Mouse (Mus musculus): ENCODE measurements around the gene Ppp2r2d. TPM values are rescaled to one million over a fixed set of nuclear protein-coding genes. Genes with fewer than 3 reads are reported as not detected.

Gene Ppp2r2d
- polyA plus RNA-seq, 1 experiment from 2014 or later, result 36.7 TPM

DNA sequence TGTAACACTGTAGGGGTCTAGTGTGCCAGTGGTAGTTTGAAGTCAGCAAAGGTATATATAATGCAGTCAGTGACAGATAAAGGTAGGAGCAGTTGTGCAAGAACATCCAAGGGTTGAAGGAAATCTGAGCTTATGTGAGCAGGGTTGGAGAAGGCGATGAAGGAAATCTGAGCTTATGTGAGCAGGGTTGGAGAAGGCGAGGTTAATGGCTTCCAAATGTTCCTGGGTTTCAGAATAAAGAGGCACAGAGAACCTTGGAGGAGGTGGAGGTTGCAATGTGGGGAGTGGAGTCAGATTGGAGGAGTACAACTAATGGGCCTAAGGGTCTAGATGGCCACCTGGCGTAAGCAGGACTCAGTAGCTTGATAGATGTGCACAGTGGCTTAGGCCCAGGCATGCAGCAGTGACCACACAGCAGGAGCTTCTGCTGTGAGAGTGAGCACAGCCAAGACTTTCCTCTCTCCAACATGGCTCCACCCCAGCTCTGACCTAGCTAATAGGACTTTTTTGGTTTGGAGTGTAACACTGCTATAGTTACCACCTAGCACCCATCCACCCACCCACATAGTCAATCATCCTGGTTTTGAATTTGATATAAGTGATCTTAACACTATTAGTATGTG is 18.2 kb downstream of the Ppp2r2d start:
- Histone ChIP-seq H3K9ac (no peak overlapping the region), H3K27ac (ENCODE audit: poor library complexity, severe bottlenecking) (no peak overlapping the region), H3K4me3 (no peak overlapping the region), H3K4me1 (replicated peaks) (peaks cover 9% of the 10 kb centered on the region; the same call in 1 of the 2 replicates), H3K27me3 (replicated peaks) (no peaks in the 10 kb centered on the region), H3K4me2 (no peak overlapping the region), H3K36me3 (peaks cover 23% of the 10 kb centered on the region), H3K9me3 (replicated peaks) (no peaks in the 10 kb centered on the region)
- no peak for ATAC-seq (ENCODE audit: insufficient number of reproducible peaks, low FRiP score)
- WGBS, result 92% methylated on average over 3 of the region's 3 CpGs

DNA sequence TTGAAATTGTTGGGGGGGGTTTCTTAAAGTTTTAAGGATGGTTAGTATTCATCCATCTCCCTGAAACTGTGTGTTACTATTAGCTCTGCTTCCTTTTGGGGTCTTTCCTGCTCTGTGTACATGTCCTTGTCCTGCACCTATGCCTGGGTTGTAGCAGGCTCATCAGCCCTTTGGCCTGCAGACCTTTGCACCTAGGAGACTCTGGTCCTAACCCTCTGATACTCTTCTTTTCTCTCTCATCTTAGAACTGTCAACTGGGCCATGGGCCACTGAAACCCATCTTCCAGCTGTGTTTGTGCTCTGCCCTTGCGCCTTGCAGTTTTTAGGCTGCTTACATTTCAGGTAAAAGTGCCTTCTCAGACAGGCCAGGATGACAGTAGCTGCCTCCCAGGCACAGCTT is 18.9 kb downstream of the Ppp2r2d start:
- WGBS, result 97% methylated on average over 1 of the region's 1 CpGs
- H3K4me1 ChIP-seq (replicated peaks), result peaks cover 9% of the 10 kb centered on the region; the same call in 1 of the 2 replicates
- H3K9me3 ChIP-seq (replicated peaks), result no peaks in the 10 kb centered on the region
- H3K4me2 ChIP-seq, result no peak overlapping the region
- no peaks in the 10 kb centered on the region for H3K27me3 ChIP-seq (replicated peaks)
- H3K9ac ChIP-seq, result no peak overlapping the region
- H3K36me3 ChIP-seq, result peaks cover 28% of the 10 kb centered on the region
- H3K27ac ChIP-seq (ENCODE audit: poor library complexity, severe bottlenecking), result no peak overlapping the region
- H3K4me3 ChIP-seq, result no peak overlapping the region
- no peak for ATAC-seq (ENCODE audit: insufficient number of reproducible peaks, low FRiP score)

DNA sequence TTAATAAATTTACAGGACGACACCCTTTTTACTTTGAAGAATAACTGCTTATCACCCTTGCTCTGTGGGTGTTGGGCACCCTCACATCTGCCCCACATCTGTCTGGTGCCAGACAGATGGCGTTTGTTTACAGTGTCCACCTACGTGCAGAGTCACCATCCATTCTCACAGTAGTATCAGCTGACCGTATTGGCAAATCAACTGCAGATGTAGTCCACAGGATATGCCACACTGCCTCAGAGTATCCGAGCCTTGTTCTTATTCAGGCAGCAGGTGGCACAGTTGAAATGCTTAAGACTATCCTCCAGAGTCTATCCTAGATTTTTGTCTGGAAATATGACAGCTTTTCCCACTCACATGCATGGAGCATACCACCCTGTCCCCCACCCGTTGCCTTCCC is 21.4 kb downstream of the Ppp2r2d start:
- Histone ChIP-seq H3K4me3 (no peak overlapping the region), H3K4me1 (replicated peaks) (peaks cover 9% of the 10 kb centered on the region; the same call in 1 of the 2 replicates), H3K36me3 (peaks cover 42% of the 10 kb centered on the region), H3K27me3 (replicated peaks) (no peaks in the 10 kb centered on the region), H3K4me2 (no peak overlapping the region), H3K9ac (no peak overlapping the region), H3K9me3 (replicated peaks) (no peaks in the 10 kb centered on the region), H3K27ac (ENCODE audit: poor library complexity, severe bottlenecking) (no peak overlapping the region)
- no peak for ATAC-seq (ENCODE audit: insufficient number of reproducible peaks, low FRiP score)
- 78% methylated on average over 6 of the region's 6 CpGs for WGBS

DNA sequence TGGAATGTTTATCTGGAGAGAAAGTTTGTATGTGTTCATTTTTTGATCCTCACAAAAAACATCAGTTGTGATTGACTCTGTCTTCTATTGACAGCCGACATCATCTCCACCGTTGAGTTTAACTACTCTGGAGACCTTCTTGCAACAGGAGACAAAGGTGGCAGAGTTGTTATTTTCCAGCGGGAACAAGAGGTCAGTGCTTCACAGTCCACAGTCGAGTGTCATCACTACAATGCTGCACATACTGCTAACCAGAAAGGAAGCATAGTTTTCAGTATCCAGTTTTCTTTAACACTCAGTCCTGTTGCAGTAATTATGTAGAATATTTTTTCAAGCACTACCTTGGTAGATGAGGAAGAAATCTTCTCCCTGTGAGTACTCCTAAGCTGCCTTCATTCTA is 22.4 kb downstream of the Ppp2r2d start:
- no peak overlapping the region for H3K4me3 ChIP-seq
- H3K4me2 ChIP-seq, result no peak overlapping the region
- 90% methylated on average over 4 of the region's 4 CpGs for WGBS
- no peak overlapping the region for H3K9ac ChIP-seq
- no peaks in the 10 kb centered on the region for H3K27me3 ChIP-seq (replicated peaks)
- H3K9me3 ChIP-seq (replicated peaks), result no peaks in the 10 kb centered on the region
- peaks cover 9% of the 10 kb centered on the region; the same call in 1 of the 2 replicates for H3K4me1 ChIP-seq (replicated peaks)
- ATAC-seq (ENCODE audit: insufficient number of reproducible peaks, low FRiP score), result no peak
- no peak overlapping the region for H3K27ac ChIP-seq (ENCODE audit: poor library complexity, severe bottlenecking)
- H3K36me3 ChIP-seq, result peaks cover 46% of the 10 kb centered on the region

DNA sequence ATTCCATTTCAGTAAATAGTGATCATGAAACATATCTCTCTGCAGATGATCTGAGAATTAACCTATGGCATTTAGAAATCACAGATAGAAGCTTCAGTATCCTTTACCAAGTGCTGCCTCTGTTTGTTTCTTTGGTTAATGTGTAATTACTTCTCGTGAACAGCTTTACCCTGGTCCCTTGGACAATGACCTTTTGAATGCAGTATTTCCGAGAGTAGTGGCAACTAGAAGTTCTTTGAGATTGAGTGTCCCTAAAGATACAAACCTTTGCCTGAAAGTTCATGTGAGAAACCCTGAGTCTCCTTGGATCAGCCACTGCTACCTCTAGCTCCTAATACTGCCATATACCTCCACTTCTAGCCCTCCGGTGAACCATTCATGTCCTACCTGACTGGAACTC is 27.1 kb downstream of the Ppp2r2d start:
- no peaks in the 10 kb centered on the region for H3K4me1 ChIP-seq (replicated peaks)
- WGBS, result 91% methylated on average over 3 of the region's 3 CpGs
- H3K36me3 ChIP-seq, result peaks cover 91% of the 10 kb centered on the region

DNA sequence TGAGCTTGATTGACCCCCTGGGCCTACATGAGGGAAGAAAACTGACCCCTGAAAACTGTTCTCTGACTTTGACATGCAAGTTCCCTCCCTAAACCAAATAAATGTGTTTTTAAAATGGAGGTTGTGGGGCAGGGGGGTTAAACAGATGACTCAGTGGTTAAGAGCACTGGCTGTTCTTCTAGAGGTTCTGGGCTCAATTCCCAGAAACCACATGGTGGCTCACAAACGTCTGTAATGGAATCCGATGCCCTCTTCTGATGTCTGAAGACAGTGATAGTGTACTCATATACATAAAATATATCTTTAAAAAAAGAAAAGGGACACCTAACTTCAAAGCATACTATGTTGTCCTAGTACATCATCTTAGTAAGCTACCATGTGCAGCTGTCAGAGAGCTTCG is 29.2 kb downstream of the Ppp2r2d start:
- Histone ChIP-seq H3K4me2 (no peak overlapping the region), H3K36me3 (peaks cover 96% of the 10 kb centered on the region)

More for the DNA sequence above, 27.1 kb downstream of the Ppp2r2d start:
- ATAC-seq (ENCODE audit: insufficient number of reproducible peaks, low FRiP score), result no peak
- H3K4me3 ChIP-seq, result no peak overlapping the region
- no peaks in the 10 kb centered on the region for H3K27me3 ChIP-seq (replicated peaks)
- H3K9me3 ChIP-seq (replicated peaks), result no peaks in the 10 kb centered on the region
- no peak overlapping the region for H3K9ac ChIP-seq
- H3K27ac ChIP-seq (ENCODE audit: poor library complexity, severe bottlenecking), result no peak overlapping the region
- H3K4me2 ChIP-seq, result no peak overlapping the region

DNA sequence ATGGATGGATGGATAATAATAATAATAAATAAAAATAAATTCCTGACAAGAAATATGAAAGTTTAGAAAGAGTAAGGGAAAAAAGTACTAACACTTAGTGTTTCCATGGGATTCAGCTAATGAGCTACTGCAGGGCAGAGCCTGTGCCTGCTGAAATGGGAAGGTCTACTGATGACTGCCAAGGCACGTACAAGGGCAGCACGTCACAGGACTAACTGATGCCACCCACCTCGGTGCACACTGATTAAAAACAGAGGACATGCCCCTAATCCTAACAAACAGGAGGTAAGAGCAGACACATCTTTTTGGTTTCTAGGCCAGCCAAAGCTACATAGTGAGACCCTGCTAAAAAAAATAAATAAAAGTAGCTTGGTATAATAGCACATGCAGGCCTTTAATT is 37.8 kb downstream of the Ppp2r2d start:
- Histone ChIP-seq H3K4me3 (no peak overlapping the region), H3K4me1 (replicated peaks) (peaks cover 5% of the 10 kb centered on the region; the same call in 1 of the 2 replicates), H3K9me3 (replicated peaks) (no peaks in the 10 kb centered on the region), H3K27me3 (replicated peaks) (no peaks in the 10 kb centered on the region), H3K27ac (ENCODE audit: poor library complexity, severe bottlenecking) (no peak overlapping the region), H3K36me3 (peaks cover 73% of the 10 kb centered on the region), H3K9ac (no peak overlapping the region), H3K4me2 (no peak overlapping the region)
- ATAC-seq (ENCODE audit: insufficient number of reproducible peaks, low FRiP score), result no peak
- 90% methylated on average over 3 of the region's 3 CpGs for WGBS

More for the DNA sequence above, 29.2 kb downstream of the Ppp2r2d start:
- H3K4me1 ChIP-seq (replicated peaks), result no peaks in the 10 kb centered on the region
- H3K9me3 ChIP-seq (replicated peaks), result no peaks in the 10 kb centered on the region
- no peaks in the 10 kb centered on the region for H3K27me3 ChIP-seq (replicated peaks)
- ATAC-seq (ENCODE audit: insufficient number of reproducible peaks, low FRiP score), result no peak
- 90% methylated on average over 3 of the region's 3 CpGs for WGBS
- H3K4me3 ChIP-seq, result no peak overlapping the region
- no peak overlapping the region for H3K9ac ChIP-seq
- H3K27ac ChIP-seq (ENCODE audit: poor library complexity, severe bottlenecking), result no peak overlapping the region

DNA sequence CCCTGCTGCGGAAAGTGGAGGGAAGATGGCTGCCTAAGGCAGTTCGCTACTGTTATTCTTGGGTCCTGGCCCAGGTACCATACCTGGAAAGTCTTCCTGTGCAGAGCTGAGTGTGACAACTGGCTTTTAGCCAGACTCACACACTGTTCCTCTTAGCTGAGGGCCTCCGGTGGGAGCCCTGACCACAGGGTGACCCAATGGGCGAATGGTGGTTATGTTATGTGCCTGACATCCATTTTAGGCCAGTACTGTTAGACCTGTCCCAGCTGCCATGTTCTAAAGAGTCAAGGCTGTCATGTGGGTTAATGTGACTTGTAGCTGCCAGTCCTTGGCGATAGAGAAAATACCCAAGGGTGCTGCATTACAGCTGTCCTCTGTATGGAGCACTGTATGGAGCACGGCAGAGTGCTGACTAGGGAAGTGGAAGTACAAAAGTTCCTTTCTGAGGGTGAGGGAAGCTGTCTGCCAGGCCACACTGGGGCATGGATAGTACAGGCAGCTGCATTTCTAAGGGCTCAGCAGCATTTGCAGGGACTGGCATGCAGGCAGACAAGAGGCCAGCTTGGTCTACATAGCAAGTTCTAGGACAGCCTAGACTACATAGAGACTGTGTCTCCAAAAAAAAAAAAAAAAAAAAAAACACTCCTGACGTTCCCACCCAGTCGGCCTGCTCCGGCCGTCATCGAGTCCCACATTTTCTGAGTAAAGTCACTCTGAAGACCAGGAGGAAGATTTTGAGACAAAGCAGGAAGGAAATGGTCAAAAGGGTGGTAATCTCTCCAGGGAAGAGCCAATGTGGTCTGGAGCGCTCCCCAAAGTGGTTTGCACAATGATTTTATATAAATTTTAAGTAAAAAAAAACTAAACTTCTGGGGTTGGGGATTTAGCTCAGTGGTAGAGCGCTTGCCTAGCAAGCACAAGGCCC is 39.7 kb downstream of the Ppp2r2d start:
- peaks cover 5% of the 10 kb centered on the region; the same call in 1 of the 2 replicates for H3K4me1 ChIP-seq (replicated peaks)
- H3K36me3 ChIP-seq, result peaks cover 54% of the 10 kb centered on the region
- H3K4me2 ChIP-seq, result no peak overlapping the region
- H3K4me3 ChIP-seq, result no peak overlapping the region
- no peak for ATAC-seq (ENCODE audit: insufficient number of reproducible peaks, low FRiP score)
- H3K9me3 ChIP-seq (replicated peaks), result no peaks in the 10 kb centered on the region
- 80% methylated on average over 13 of the region's 13 CpGs for WGBS
- no peaks in the 10 kb centered on the region for H3K27me3 ChIP-seq (replicated peaks)
- no peak overlapping the region for H3K27ac ChIP-seq (ENCODE audit: poor library complexity, severe bottlenecking)
- no peak overlapping the region for H3K9ac ChIP-seq

DNA sequence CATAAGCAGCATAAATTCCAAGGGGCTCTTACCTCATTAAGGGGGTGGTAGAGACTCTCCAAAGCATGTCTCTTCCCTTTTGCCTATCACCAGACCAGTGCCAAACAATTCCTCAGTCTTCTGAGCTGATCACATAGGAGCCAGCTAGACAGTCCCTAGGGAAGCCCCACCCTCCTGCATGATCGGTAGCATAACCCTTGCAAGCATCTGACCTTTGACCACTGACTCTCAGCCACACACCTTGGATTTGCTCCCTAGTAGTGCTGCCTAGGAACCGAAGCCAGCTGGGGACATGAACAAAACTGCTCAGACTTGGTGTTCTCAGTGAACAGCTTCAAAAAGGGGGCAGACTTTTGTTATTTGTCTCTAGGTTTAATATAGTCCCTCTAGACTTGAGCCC is 52.2 kb downstream of the Ppp2r2d start:
- H3K27me3 ChIP-seq (replicated peaks), result no peaks in the 10 kb centered on the region
- H3K9ac ChIP-seq, result no peak overlapping the region
- H3K36me3 ChIP-seq, result peaks cover 59% of the 10 kb centered on the region
- WGBS, result 67% methylated on average over 2 of the region's 2 CpGs
- ATAC-seq (ENCODE audit: insufficient number of reproducible peaks, low FRiP score), result no peak
- H3K4me2 ChIP-seq, result no peak overlapping the region
- H3K4me3 ChIP-seq, result no peak overlapping the region
- no peaks in the 10 kb centered on the region for H3K9me3 ChIP-seq (replicated peaks)
- no peak overlapping the region for H3K27ac ChIP-seq (ENCODE audit: poor library complexity, severe bottlenecking)
- peaks cover 4% of the 10 kb centered on the region for H3K4me1 ChIP-seq (replicated peaks)

DNA sequence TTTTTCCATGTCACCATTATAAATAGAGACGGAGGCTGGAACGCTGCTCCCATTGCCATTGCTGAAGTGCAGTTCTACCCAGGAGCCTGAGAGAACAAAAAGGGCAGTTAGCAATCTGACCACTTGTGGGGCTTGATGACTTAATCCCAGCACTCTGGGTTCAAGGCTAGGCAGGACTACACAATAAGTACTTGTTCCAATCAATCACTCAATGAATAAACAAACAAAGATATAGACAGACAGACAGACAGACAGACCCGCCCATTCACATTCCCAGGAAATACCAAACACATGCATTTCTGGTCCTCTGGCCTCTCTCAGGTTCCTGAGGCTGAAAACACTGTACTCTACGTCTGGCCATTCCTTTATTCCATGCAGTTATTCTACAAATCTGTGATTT is 52.9 kb downstream of the Ppp2r2d start:
- Histone ChIP-seq H3K4me1 (replicated peaks) (peaks cover 5% of the 10 kb centered on the region), H3K27ac (ENCODE audit: poor library complexity, severe bottlenecking) (no peak overlapping the region), H3K9me3 (replicated peaks) (no peaks in the 10 kb centered on the region), H3K36me3 (peaks cover 54% of the 10 kb centered on the region), H3K27me3 (replicated peaks) (no peaks in the 10 kb centered on the region), H3K9ac (no peak overlapping the region), H3K4me3 (no peak overlapping the region), H3K4me2 (no peak overlapping the region)
- ATAC-seq (ENCODE audit: insufficient number of reproducible peaks, low FRiP score), result no peak
- 79% methylated on average over 4 of the region's 4 CpGs for WGBS

DNA sequence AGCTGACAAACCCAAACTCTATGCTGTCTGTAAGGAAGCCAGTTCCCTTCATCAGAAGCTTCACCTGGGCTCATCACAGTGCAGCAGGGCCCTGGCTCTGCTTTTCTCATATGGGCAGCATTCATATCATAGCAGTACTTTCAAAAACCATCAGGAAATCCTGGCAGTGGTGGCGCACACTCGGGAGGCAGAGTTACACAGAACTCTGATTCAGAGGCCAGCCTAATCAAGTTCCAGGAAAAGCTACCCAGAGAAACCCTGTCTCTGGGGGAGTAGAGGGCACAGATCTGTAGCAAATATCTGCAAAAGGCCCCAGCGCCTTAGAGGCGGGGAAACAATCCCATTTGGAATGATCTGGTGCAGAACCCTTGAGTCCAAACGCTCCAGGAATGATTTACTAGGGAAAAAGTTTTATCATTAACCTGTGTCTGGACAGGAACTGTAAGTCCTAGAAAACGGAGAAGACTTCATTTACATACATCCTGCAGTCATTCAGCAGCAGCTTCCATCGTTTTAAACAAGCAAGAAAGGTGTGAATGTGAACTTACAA is 58.1 kb downstream of the Ppp2r2d start:
- Histone ChIP-seq H3K9me3 (replicated peaks) (no peaks in the 10 kb centered on the region), H3K9ac (no peak overlapping the region), H3K27ac (ENCODE audit: poor library complexity, severe bottlenecking) (no peak overlapping the region), H3K4me2 (no peak overlapping the region), H3K36me3 (peaks cover 10% of the 10 kb centered on the region), H3K27me3 (replicated peaks) (no peaks in the 10 kb centered on the region), H3K4me1 (replicated peaks) (peaks cover 43% of the 10 kb centered on the region), H3K4me3 (no peak overlapping the region)
- WGBS, result 61% methylated on average over 7 of the region's 7 CpGs
- no peak for ATAC-seq (ENCODE audit: insufficient number of reproducible peaks, low FRiP score)
